In genomic region chr7:45742338-45742737, GRCm38 (mm10) we compare ENCODE assay signal across 8 mouse cellular contexts. TPM values are rescaled to one million over a fixed set of nuclear protein-coding genes. Genes with fewer than 3 reads are reported as not detected.
A peak's percentile ranks its signal among the peaks of the same experiment; 100 is the strongest.
DNase-seq lines count a peak whose midpoint lies in the region; ATAC-seq and TF ChIP-seq lines count a peak whose summit lies in the region.

No protein-coding gene starts in this region.

- no peak overlapping the region for H3K9ac ChIP-seq in liver, embryonic 11.5 days (ENCODE audit: low read depth, low read length)

- no peak for TF ChIP-seq POLR2A in myocyte (IDR thresholded peaks at IDR 0.05; ENCODE audit: insufficient read length, low read depth)

- no peaks in the 10 kb centered on the region for H3K36me3 ChIP-seq in liver, embryonic 11.5 days (ENCODE audit: control insufficient read depth, insufficient read depth, low read length)
- no peaks in the 10 kb centered on the region for H3K36me3 ChIP-seq in myocyte (ENCODE audit: control insufficient read depth, insufficient read depth)

- no peaks in the 10 kb centered on the region for H3K27me3 ChIP-seq in liver, embryonic 11.5 days (replicated peaks; ENCODE audit: control insufficient read depth, insufficient read depth, low read length)
- no peaks in the 10 kb centered on the region for H3K27me3 ChIP-seq in myocyte (ENCODE audit: control insufficient read depth, insufficient read depth, insufficient read length)

- no peak overlapping the region for H3ac ChIP-seq in myocyte (ENCODE audit: control insufficient read depth, insufficient read length)

- no peak for ATAC-seq in liver, embryonic 11.5 days (replicated peaks; ENCODE audit: low FRiP score)

- peak overlapping the region; percentile 36 for H3K4me3 ChIP-seq in liver, embryonic 11.5 days (ENCODE audit: low read depth, low read length)
- no peak overlapping the region for H3K4me3 ChIP-seq in myocyte

- DNase-seq in liver, embryonic 11.5 days (ENCODE audit: low spot score), result no peak
- DNase-seq in liver, result no peak
- DNase-seq in adrenal gland, postnatal 36 days, result peak; percentile 45 to 54
- peak; percentile 82 to 90 for DNase-seq in frontal cortex, adult 2 months (ENCODE audit: extremely low spot score in 1 of 2, low spot score in 1 of 2)
- DNase-seq in left cerebral cortex, adult 8-10 months (ENCODE audit: low spot score in 2 of 2), result peak; percentile 65 to 87
- DNase-seq in embryo, embryonic 10.5 days (ENCODE audit: low spot score), result no peak
- no peak for DNase-seq in gastrocnemius, postnatal 10 days

- no peaks in the 10 kb centered on the region for H3K79me2 ChIP-seq in myocyte (ENCODE audit: control insufficient read depth, insufficient read depth)

- H3K27ac ChIP-seq in liver, embryonic 11.5 days (ENCODE audit: low read depth, low read length), result no peak overlapping the region

- no peaks in the 10 kb centered on the region for H3K4me1 ChIP-seq in liver, embryonic 11.5 days (replicated peaks; ENCODE audit: control insufficient read depth, insufficient read depth, low read length)

- 29% methylated on average over 19 of the region's 19 CpGs for WGBS in liver, embryonic 11.5 days

- H3K4me2 ChIP-seq in liver, embryonic 11.5 days, result peak overlapping the region; percentile 61
- peak overlapping the region; percentile 42 for H3K4me2 ChIP-seq in myocyte (ENCODE audit: low read depth)

- peaks cover 3% of the 10 kb centered on the region for H3K9me3 ChIP-seq in liver, embryonic 11.5 days (ENCODE audit: control insufficient read depth, low read length)

TF ChIP-seq in myocyte, 11 proteins besides CTCF, POLR2A, EP300 and RAD21:
- TF ChIP-seq SRF (IDR thresholded peaks at IDR 0.05; ENCODE audit: control insufficient read depth, insufficient read length, low read depth) (no peak), CEBPB (IDR thresholded peaks at IDR 0.05; ENCODE audit: insufficient read depth, poor library complexity, severe bottlenecking) (no peak), MYOG (IDR thresholded peaks at IDR 0.05; ENCODE audit: control insufficient read depth in 1 of 3, insufficient read depth in 1 of 3, insufficient read length in 2 of 3, low read depth in 2 of 3) (peak in 2 of 3 experiments; percentile 45 to 86), POLR2AphosphoS2 (IDR thresholded peaks at IDR 0.05; ENCODE audit: insufficient read length, low read depth) (no peak), TCF3 (IDR thresholded peaks at IDR 0.05; ENCODE audit: insufficient read length, low read depth) (no peak), E2F4 (IDR thresholded peaks at IDR 0.05; ENCODE audit: insufficient read depth) (no peak), TCF12 (IDR thresholded peaks at IDR 0.05; ENCODE audit: insufficient read depth, poor library complexity, severe bottlenecking) (peak; percentile 8), MAX (IDR thresholded peaks at IDR 0.05; ENCODE audit: low read depth) (no peak), MYOD1 (IDR thresholded peaks at IDR 0.05; ENCODE audit: control insufficient read depth in 1 of 3, insufficient read length in 2 of 3, low read depth in 2 of 3) (peak in 2 of 3 experiments; percentile 70 to 93), USF1 (IDR thresholded peaks at IDR 0.05; ENCODE audit: low read depth) (no peak)

RNA-seq across cellular contexts. Expression of gene Spaca4, which starts 16.7 kb away (rescaled TPM):
- not detected in 2 replicates for polyA plus RNA-seq in liver, embryonic 11.5 days (2014; fragmentation: Nextera tagmentation; extraction: Ambion mirVana)
- total RNA-seq in adrenal gland, postnatal 36 days (2021), result not detected
- polyA plus RNA-seq in frontal cortex, adult 2 months (2012; rRNA removed), result not detected in 2 replicates
- total RNA-seq in left cerebral cortex, adult 8-10 months (2022), result not detected
- polyA plus RNA-seq in myocyte (2012; fragmentation: generic; extraction: Trizol), result not detected
- total RNA-seq in gastrocnemius, postnatal 10 days (2021), result not detected

RNA-seq across cellular contexts. Expression of gene Fam83e, which starts 21.3 kb away (rescaled TPM):
- 0.77 and 1.1 TPM in 2 replicates for polyA plus RNA-seq in liver, embryonic 11.5 days (2014; fragmentation: Nextera tagmentation; extraction: Ambion mirVana)
- total RNA-seq in adrenal gland, postnatal 36 days (2021), result under 1 TPM; 0.36 to 0.46 TPM
- 0.18 and 0.21 TPM in 2 replicates for polyA plus RNA-seq in frontal cortex, adult 2 months (2012; rRNA removed)
- under 1 TPM in 1 of 4 experiments, not detected in 3; 0.14 TPM for total RNA-seq in left cerebral cortex, adult 8-10 months (2022)
- polyA plus RNA-seq in myocyte (2012; fragmentation: generic; extraction: Trizol), result 0.18 TPM
- under 1 TPM; 0.12 to 0.45 TPM for total RNA-seq in gastrocnemius, postnatal 10 days (2021)

RNA-seq across cellular contexts. Expression of gene Sphk2, which starts 24.5 kb away (rescaled TPM):
- 24.2 and 25.6 TPM in 2 replicates for polyA plus RNA-seq in liver, embryonic 11.5 days (2014; fragmentation: Nextera tagmentation; extraction: Ambion mirVana)
- total RNA-seq in adrenal gland, postnatal 36 days (2021), result 10 to 100 TPM; 35.5 to 35.6 TPM
- 22.4 and 23.3 TPM in 2 replicates for polyA plus RNA-seq in frontal cortex, adult 2 months (2012; rRNA removed)
- total RNA-seq in left cerebral cortex, adult 8-10 months (2022), result 10 to 100 TPM; 24.9 to 27.4 (median 25.3) TPM
- 22.8 TPM for polyA plus RNA-seq in myocyte (2012; fragmentation: generic; extraction: Trizol)
- 10 to 100 TPM; 11.8 to 13.8 TPM for total RNA-seq in gastrocnemius, postnatal 10 days (2021)

RNA-seq across cellular contexts. Expression of gene Rpl18, which starts 27.1 kb away (rescaled TPM):
- 1,405 and 1,469 TPM in 2 replicates for polyA plus RNA-seq in liver, embryonic 11.5 days (2014; fragmentation: Nextera tagmentation; extraction: Ambion mirVana)
- 1,000 to 10,000 TPM; 1,050 to 1,062 TPM for total RNA-seq in adrenal gland, postnatal 36 days (2021)
- polyA plus RNA-seq in frontal cortex, adult 2 months (2012; rRNA removed), result 280 and 304 TPM in 2 replicates
- total RNA-seq in left cerebral cortex, adult 8-10 months (2022), result 100 to 1,000 TPM; 340 to 384 (median 357) TPM
- polyA plus RNA-seq in myocyte (2012; fragmentation: generic; extraction: Trizol), result 3,224 TPM
- total RNA-seq in gastrocnemius, postnatal 10 days (2021), result 100 to 1,000 TPM; 793 to 822 TPM

RNA-seq across cellular contexts. Expression of gene Dbp, which starts 37.5 kb away (rescaled TPM):
- polyA plus RNA-seq in liver, embryonic 11.5 days (2014; fragmentation: Nextera tagmentation; extraction: Ambion mirVana), result 1.8 and 1.9 TPM in 2 replicates
- 100 to 1,000 TPM; 125 to 262 TPM for total RNA-seq in adrenal gland, postnatal 36 days (2021)
- polyA plus RNA-seq in frontal cortex, adult 2 months (2012; rRNA removed), result 208 and 221 TPM in 2 replicates
- total RNA-seq in left cerebral cortex, adult 8-10 months (2022), result 100 to 1,000 TPM; 164 to 236 (median 186) TPM
- 26.2 TPM for polyA plus RNA-seq in myocyte (2012; fragmentation: generic; extraction: Trizol)
- 10 to 100 TPM; 35.9 to 37.9 TPM for total RNA-seq in gastrocnemius, postnatal 10 days (2021)

Comparison
In these comparisons a context has a peak if more than half of its experiments do, and no peak if none do; other contexts are left out.
1. DNase-seq: peak in adrenal gland, postnatal 36 days (2 of 2), frontal cortex, adult 2 months (2 of 2) and left cerebral cortex, adult 8-10 months (2 of 2); none in liver, embryonic 11.5 days (single experiment), liver (single experiment), embryo, embryonic 10.5 days (single experiment) and gastrocnemius, postnatal 10 days (single experiment).